21 mouse cellular contexts compared by ENCODE assay signal in genomic region chr7:121040595-121040994, GRCm38 (mm10). TPM values are rescaled to one million over a fixed set of nuclear protein-coding genes. Genes with fewer than 3 reads are reported as not detected.
"Had no signal": no experiment of that assay in that cellular context is flagged by ENCODE, and none has a peak within 500 bp of the region (broad histone marks: within the 10 kb centered on the region; RNA-seq: fewer than 3 reads in every experiment).

No protein-coding gene starts in this region.

- H3K4me2 ChIP-seq: kidney, embryonic 15.5 days; liver, embryonic 13.5 days; midbrain, embryonic 11.5 days; neural tube, embryonic 13.5 days; stomach, embryonic 15.5 days had no signal

- DNase-seq: kidney, adult 11 months; kidney, adult 8-10 months; kidney, postnatal 10 days; kidney, postnatal 4 days; liver, embryonic 13.5 days; lung, adult 2 months; lung, postnatal 14 days; lung, postnatal 4 days; midbrain, embryonic 14.5 days; retina, postnatal 1 day; right cerebral cortex, postnatal 25 days; spleen, adult 18-20 months; thymus, postnatal 25 days had no signal

- H3K4me3 ChIP-seq: kidney, embryonic 15.5 days; liver, embryonic 13.5 days; neural tube, embryonic 13.5 days; stomach, embryonic 15.5 days had no signal

- H3K27ac ChIP-seq: kidney, embryonic 15.5 days; liver, embryonic 13.5 days; neural tube, embryonic 13.5 days; stomach, embryonic 15.5 days had no signal

- H3K36me3 ChIP-seq: kidney, embryonic 15.5 days; liver, embryonic 13.5 days; neural tube, embryonic 13.5 days; stomach, embryonic 15.5 days had no signal

- H3K9ac ChIP-seq: kidney, embryonic 15.5 days; liver, embryonic 13.5 days; neural tube, embryonic 13.5 days; stomach, embryonic 15.5 days had no signal

- H3K9me3 ChIP-seq: kidney, embryonic 15.5 days; liver, embryonic 13.5 days; neural tube, embryonic 13.5 days; stomach, embryonic 15.5 days had no signal

- H3K27me3 ChIP-seq: kidney, embryonic 15.5 days; liver, embryonic 13.5 days; neural tube, embryonic 13.5 days; stomach, embryonic 15.5 days had no signal

RNA-seq across cellular contexts. Expression of gene Otoa, which starts 40.9 kb away (rescaled TPM):
- polyA plus RNA-seq: liver, embryonic 13.5 days had no signal

RNA-seq across cellular contexts. Expression of gene Mfsd13b, which starts 58.3 kb away (rescaled TPM):
- total RNA-seq: liver, adult 2 months; megakaryocyte progenitor cell, adult 5-6 weeks; neutrophil, adult 5-6 weeks had no signal
- polyA plus RNA-seq: kidney, embryonic 15.5 days; liver, adult 2 months; liver, embryonic 13.5 days; liver, embryonic 16.5 days; midbrain, embryonic 14.5 days had no signal
